Mouse (Mus musculus) midbrain, embryonic 15.5 days (tissue): Measurements from ENCODE around the gene H1fnt. TPM values are rescaled to one million over a fixed set of nuclear protein-coding genes. Genes with fewer than 3 reads are reported as not detected.

Experiments
- ATAC-seq: fragments of 200-750 bp; cut with Nextera tagmentation; replicated peaks from 2 replicates; pipeline ENCODE4 v1.8.0; 2017; ENCODE audit warnings: moderate TSS enrichment
- H3K27ac ChIP-seq: fragments of 300-500 bp; sonication (generic); 2 replicates; pipeline ENCODE4 v1.5.1; 2015; ENCODE audit warnings: mild to moderate bottlenecking, inconsistent platforms
- H3K27me3 ChIP-seq: fragments of 300-500 bp; sonication (generic); replicated peaks from 2 replicates; pipeline ENCODE4 v1.6.1; 2015; ENCODE audit warnings: inconsistent platforms
- H3K36me3 ChIP-seq: fragments of 300-500 bp; sonication (generic); replicated peaks from 2 replicates; pipeline ENCODE4 v1.6.1; 2015; ENCODE audit warnings: inconsistent platforms
- H3K4me1 ChIP-seq: fragments of 300-500 bp; sonication (generic); 2 replicates; pipeline ENCODE4 v1.6.1; 2015; ENCODE audit warnings: inconsistent platforms
- H3K4me2 ChIP-seq: fragments of 300-500 bp; sonication (generic); 2 replicates; pipeline ENCODE4 v1.6.1; 2015; ENCODE audit warnings: inconsistent platforms, mild to moderate bottlenecking, moderate library complexity
- H3K4me3 ChIP-seq: fragments of 300-500 bp; sonication (generic); 2 replicates; pipeline ENCODE4 v1.5.1; 2015; ENCODE audit warnings: mild to moderate bottlenecking, inconsistent platforms
- H3K9ac ChIP-seq: fragments of 300-500 bp; sonication (generic); 2 replicates; pipeline ENCODE4 v1.6.1; 2015; ENCODE audit warnings: mild to moderate bottlenecking, inconsistent platforms
- H3K9me3 ChIP-seq: fragments of 300-500 bp; sonication (generic); 2 replicates; pipeline ENCODE4 v1.6.1; 2016; ENCODE audit warnings: inconsistent platforms
- WGBS: fragments of 180-500 bp; shearing (Covaris S2); methylation state at CpG from one replicate; pipeline ENCODE4 v1.1.7; 2015; ENCODE audit warnings: mixed read lengths; 5-methylcytosine and 5-hydroxymethylcytosine counted together
- polyA plus RNA-seq: library from polyadenylated mRNA; unstranded; fragments of >200 nt; fragmentation: Nextera tagmentation; extraction: Ambion mirVana; gene quantifications from 2 replicates; pipeline ENCODE4 v1.2.1, GENCODE M21; 2015

The H1fnt gene
- polyA plus RNA-seq, 1 experiment from 2014 or later, result not detected

DNA sequence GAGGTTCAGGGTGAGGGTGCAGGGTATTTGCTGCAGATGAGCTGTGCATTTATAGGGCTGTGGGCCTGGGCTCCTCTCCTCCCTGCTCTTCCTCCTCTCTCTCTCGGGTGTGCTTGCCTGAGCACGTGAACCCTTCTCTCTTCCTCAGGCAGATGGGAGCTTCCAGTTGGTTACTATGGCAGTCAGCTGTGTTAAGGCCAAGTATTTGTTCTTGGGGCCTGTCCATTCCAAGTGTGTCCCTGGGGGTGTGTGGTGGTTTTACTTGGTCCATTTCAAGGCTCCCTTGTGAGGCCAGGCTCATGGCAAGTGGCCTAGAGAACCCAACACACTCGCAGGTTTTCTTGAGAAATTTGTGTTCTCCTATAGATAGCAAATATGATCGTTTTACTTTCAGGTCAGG, 36.2 kb downstream of the H1fnt start, which contains the start of the genes Gm44579 and Olfr287:
Gene Gm44579, minus strand, starts transcription at position 101 of the 400 bp plus-strand sequence.
Gene Olfr287, minus strand, starts transcription at position 180 of the 400 bp plus-strand sequence.
- H3K4me1 ChIP-seq, result no peaks in the 10 kb centered on the region
- WGBS, result 67% methylated on average over 4 of the region's 4 CpGs
- no peaks in the 10 kb centered on the region for H3K36me3 ChIP-seq
- ATAC-seq, result no peak
- H3K9ac ChIP-seq, result no peak within 1 kb of the TSS
- H3K4me2 ChIP-seq, result no peak within 1 kb of the TSS
- no peak within 1 kb of the TSS for H3K27ac ChIP-seq
- no peaks in the 10 kb centered on the region for H3K27me3 ChIP-seq
- no peaks in the 10 kb centered on the region for H3K9me3 ChIP-seq
- H3K4me3 ChIP-seq, result no peak within 1 kb of the TSS

DNA sequence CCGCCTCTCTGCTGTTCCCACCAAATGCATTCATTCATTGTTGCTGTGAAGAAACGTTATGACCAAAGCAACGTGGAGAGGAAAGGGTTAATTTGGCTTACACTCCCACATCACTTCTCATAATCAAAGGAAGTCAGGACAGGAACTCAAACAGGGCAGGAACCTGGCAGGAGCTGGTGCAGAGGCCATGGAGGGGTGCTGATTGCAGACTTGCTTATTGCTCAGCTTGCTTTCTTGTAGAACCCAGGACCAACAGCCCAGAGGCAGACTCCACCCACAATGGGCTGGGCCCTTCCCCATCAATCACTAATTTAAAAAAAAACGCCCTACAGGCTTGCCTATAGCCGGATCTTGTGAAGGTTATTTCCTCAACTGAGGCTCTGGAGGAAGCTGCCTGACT, 43.0 kb downstream of the H1fnt start:
- ATAC-seq, result no peak
- Histone ChIP-seq H3K9ac (no peak overlapping the region), H3K36me3 (no peaks in the 10 kb centered on the region), H3K4me3 (no peak overlapping the region), H3K9me3 (no peaks in the 10 kb centered on the region), H3K4me1 (no peaks in the 10 kb centered on the region), H3K27me3 (no peaks in the 10 kb centered on the region), H3K4me2 (no peak overlapping the region), H3K27ac (no peak overlapping the region)
- WGBS, result 76% methylated on average over 5 of the region's 5 CpGs

DNA sequence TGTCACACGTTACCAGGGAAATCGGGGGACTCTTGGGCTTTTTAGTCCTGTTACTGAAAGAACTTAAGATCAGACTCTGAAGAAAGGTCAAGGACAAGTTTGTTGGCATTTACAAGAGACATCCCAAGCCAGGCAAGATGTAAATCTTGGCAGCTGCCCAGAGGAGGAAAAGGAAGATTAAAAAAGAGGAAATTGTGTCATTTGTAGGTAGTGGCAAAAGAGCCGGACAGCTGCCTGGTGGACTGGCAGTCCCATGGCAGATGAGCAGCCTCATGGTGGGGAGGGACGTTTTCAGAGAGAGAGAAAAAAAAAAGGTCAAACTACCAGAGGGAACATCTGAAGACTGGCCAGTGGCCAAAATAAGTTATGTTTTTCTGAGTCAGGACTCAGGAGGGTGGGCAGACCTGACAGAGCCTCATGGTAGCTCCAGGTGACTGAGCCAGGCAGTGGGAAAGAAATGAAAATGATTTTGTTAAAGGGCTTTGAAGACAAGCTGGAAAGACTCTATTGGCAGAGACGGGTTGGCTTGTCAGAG, 43.7 kb downstream of the H1fnt start:
- H3K4me2 ChIP-seq, result no peak overlapping the region
- H3K36me3 ChIP-seq, result no peaks in the 10 kb centered on the region
- no peak overlapping the region for H3K9ac ChIP-seq
- H3K27me3 ChIP-seq, result no peaks in the 10 kb centered on the region
- ATAC-seq, result no peak
- H3K9me3 ChIP-seq, result no peaks in the 10 kb centered on the region
- H3K4me1 ChIP-seq, result no peaks in the 10 kb centered on the region
- WGBS, result 84% methylated on average over 5 of the region's 5 CpGs
- H3K27ac ChIP-seq, result no peak overlapping the region
- no peak overlapping the region for H3K4me3 ChIP-seq

DNA sequence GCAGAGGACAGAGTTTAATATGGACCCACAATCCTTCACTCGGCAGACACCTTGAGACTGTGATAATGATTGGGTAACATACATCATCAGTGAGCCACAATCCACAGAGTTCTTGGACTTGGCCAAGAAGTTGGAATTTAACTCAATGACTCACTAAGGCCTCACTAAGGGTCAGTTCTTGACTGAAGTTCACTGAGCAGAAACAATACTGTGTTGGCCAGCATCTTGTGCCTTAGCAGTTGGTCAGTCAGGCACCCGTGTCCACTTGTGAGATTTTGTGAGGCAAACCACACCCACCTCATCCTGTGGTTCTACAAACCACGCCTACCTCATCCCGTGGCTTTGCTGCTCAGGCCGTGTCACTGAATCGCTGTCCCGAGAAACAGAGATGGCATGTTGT, 47.4 kb downstream of the H1fnt start:
- Histone ChIP-seq H3K27ac (no peak overlapping the region), H3K4me3 (no peak overlapping the region), H3K36me3 (no peaks in the 10 kb centered on the region), H3K27me3 (no peaks in the 10 kb centered on the region), H3K9ac (no peak overlapping the region), H3K9me3 (no peaks in the 10 kb centered on the region), H3K4me2 (no peak overlapping the region), H3K4me1 (no peaks in the 10 kb centered on the region)
- 81% methylated on average over 7 of the region's 7 CpGs for whole genome bisulfite sequencing
- ATAC-seq, result no peak

Other genes starting within 250 kb of the H1fnt start
- 91.6 and 94.5 TPM in 2 replicates for gene Pfkm, start 164.7 kb downstream of the H1fnt start, polyA plus RNA-seq
- gene Senp1, start 163.5 kb downstream of the H1fnt start, polyA plus RNA-seq, result 23.2 and 24.3 TPM in 2 replicates
- gene Asb8, start 91.7 kb downstream of the H1fnt start, polyA plus RNA-seq, result 60.5 and 63.3 TPM in 2 replicates
- 113 and 118 TPM in 2 replicates for gene Ccdc184, start 90.1 kb downstream of the H1fnt start, polyA plus RNA-seq
- not detected in 2 replicates for gene Olfr288, start 61.8 kb downstream of the H1fnt start, polyA plus RNA-seq
- 0.08 TPM in 1 of 2 replicates, not detected in the other for gene Gm44579, start 36.3 kb downstream of the H1fnt start, polyA plus RNA-seq
- 0.22 TPM in 1 of 2 replicates, not detected in the other for gene Olfr287, start 36.2 kb downstream of the H1fnt start, polyA plus RNA-seq
- gene Olfr286, start 22.8 kb downstream of the H1fnt start, polyA plus RNA-seq, result not detected in 2 replicates
- 12.3 and 14.1 TPM in 2 replicates for gene Zfp641, start 38.9 kb upstream of the H1fnt start, polyA plus RNA-seq
- not detected in 2 replicates for gene Olfr285, start 60.1 kb upstream of the H1fnt start, polyA plus RNA-seq
- not detected in 2 replicates for gene Olfr284, start 83.7 kb upstream of the H1fnt start, polyA plus RNA-seq
- not detected in 2 replicates for gene Olfr283, start 123.7 kb upstream of the H1fnt start, polyA plus RNA-seq
- gene Olfr282, start 173.9 kb upstream of the H1fnt start, polyA plus RNA-seq, result not detected in 2 replicates
- gene Olfr281, start 195.3 kb upstream of the H1fnt start, polyA plus RNA-seq, result 0.05 TPM in 1 of 2 replicates, not detected in the other
- gene OR5BS1P, start 212.6 kb upstream of the H1fnt start, polyA plus RNA-seq, result not detected in 2 replicates
- gene Lalba, start 225.4 kb upstream of the H1fnt start, polyA plus RNA-seq, result not detected in 2 replicates
- not detected in 2 replicates for gene Olfr279, start 235.1 kb upstream of the H1fnt start, polyA plus RNA-seq